Mouse (Mus musculus) 3134 (cell line): ENCODE data around the gene Fer.

Experiments
- DNase-seq: peaks from one replicate; pipeline ENCODE4 v3.0.0-alpha.2; 2011; ENCODE audit warnings: low spot score; ENCODE audit not compliant: insufficient read length; ENCODE audit errors: extremely low read depth

The Fer gene

GRCm38 (mm10) chr17:63972181-63972580, 109.3 kb downstream of the Fer start:
- DNase-seq, result no peak

- DNase-seq, result no peak
Measured at GRCm38 (mm10) chr17:63973806-63974205, 110.9 kb downstream of the Fer start.

GRCm38 (mm10) chr17:63974253-63974652, 111.4 kb downstream of the Fer start:
- DNase-seq, result no peak

- no peak for DNase-seq
Measured at GRCm38 (mm10) chr17:63978794-63979571, 116.1 kb downstream of the Fer start.

GRCm38 (mm10) chr17:63980167-63980566, 117.3 kb downstream of the Fer start:
- DNase-seq, result no peak

GRCm38 (mm10) chr17:63988710-63989109, 125.8 kb downstream of the Fer start:
- DNase-seq, result no peak

GRCm38 (mm10) chr17:63991160-63991559, 128.3 kb downstream of the Fer start:
- no peak for DNase-seq

- no peak for DNase-seq
Measured at GRCm38 (mm10) chr17:63995921-63996320, 133.1 kb downstream of the Fer start.

- no peak for DNase-seq
Measured at GRCm38 (mm10) chr17:63997643-63998042, 134.8 kb downstream of the Fer start.

GRCm38 (mm10) chr17:64003444-64003843, 140.6 kb downstream of the Fer start:
- peak; percentile 79 for DNase-seq

- DNase-seq, result no peak
Measured at GRCm38 (mm10) chr17:64005575-64006249, 142.8 kb downstream of the Fer start.

GRCm38 (mm10) chr17:64016606-64017005, 153.7 kb downstream of the Fer start:
- DNase-seq, result no peak

GRCm38 (mm10) chr17:64018240-64018639, 155.4 kb downstream of the Fer start:
- DNase-seq, result no peak

- DNase-seq, result no peak
Measured at GRCm38 (mm10) chr17:64018870-64019269, 156.0 kb downstream of the Fer start.

GRCm38 (mm10) chr17:64019646-64020045, 156.8 kb downstream of the Fer start:
- no peak for DNase-seq

- DNase-seq, result no peak
Measured at GRCm38 (mm10) chr17:64026485-64026884, 163.6 kb downstream of the Fer start.

- no peak for DNase-seq
Measured at GRCm38 (mm10) chr17:64041771-64042170, 178.9 kb downstream of the Fer start.

- no peak for DNase-seq
Measured at GRCm38 (mm10) chr17:64045326-64045725, 182.5 kb downstream of the Fer start.

GRCm38 (mm10) chr17:64046557-64046956, 183.7 kb downstream of the Fer start:
- DNase-seq, result no peak

GRCm38 (mm10) chr17:64050911-64051310, 188.0 kb downstream of the Fer start:
- DNase-seq, result no peak

- no peak for DNase-seq
Measured at GRCm38 (mm10) chr17:64053636-64054035, 190.8 kb downstream of the Fer start.

- no peak for DNase-seq
Measured at GRCm38 (mm10) chr17:64060529-64060928, 197.7 kb downstream of the Fer start.
